Mouse (Mus musculus): Measurements from ENCODE around the gene Gtf2f2. TPM values are rescaled to one million over a fixed set of nuclear protein-coding genes. Genes with fewer than 3 reads are reported as not detected.
"Not testable (repeated sequence)": the region's sequence is repeated elsewhere in the genome, so short reads cannot be mapped to it uniquely, and the experiment has no call there.

Gtf2f2 gene
- total RNA-seq, 2 experiments from 2014 or later, result 12.3 to 13.6 TPM

DNA sequence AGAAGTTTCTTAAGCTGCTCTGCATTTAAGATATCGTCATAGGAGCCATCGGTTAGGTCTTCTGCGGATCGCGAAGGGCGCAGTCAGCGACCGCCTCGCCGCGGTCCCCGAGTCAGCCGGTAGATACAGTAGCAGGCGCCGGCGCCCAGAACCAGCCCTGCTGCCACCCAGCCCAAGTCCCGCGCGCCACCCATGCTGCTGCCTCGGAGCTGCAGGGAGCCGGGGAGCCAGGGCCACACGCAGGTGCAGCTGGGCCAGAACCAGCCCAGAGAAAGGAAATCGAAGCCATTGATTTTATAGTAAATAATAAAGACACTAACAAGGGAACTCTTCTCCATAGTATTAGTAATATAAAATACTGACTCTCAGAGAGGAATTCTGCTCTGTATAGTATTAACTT lies 79.4 kb downstream of the Gtf2f2 start:
- peak in 1 of 2 experiments; percentile 11 for DNase-seq
- intact Hi-C loops (cut with DNase I), result no loop called here

- intact Hi-C loops (cut with DNase I); DNase-seq: not testable (repeated sequence)
Observed at GRCm38 (mm10) chr14:75929713-75930112, 81.0 kb downstream of the Gtf2f2 start.

- intact Hi-C loops (cut with DNase I), result no loop called here
- DNase-seq, result no peak
Observed at GRCm38 (mm10) chr14:75923314-75924052, 87.2 kb downstream of the Gtf2f2 start.

DNA sequence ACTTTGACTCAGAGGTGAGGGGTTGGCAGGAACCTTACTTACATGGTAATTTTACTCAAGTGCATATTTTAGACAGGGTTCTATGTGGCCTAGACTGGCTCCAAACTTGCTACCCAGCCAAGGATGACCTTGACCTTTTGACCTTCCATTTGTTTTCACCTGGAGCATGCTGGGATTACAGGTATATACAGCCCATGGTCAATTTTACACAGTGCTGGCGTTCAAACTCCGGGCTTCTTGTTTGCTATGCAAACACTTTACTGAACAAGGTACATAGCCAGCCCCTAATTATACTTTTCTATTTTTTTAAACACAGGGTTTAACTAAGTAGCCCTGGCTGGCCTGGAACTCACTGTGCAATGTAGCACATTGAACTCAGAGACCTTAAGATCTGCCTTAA lies 98.0 kb downstream of the Gtf2f2 start:
- no peak for DNase-seq
- intact Hi-C loops (cut with DNase I), result no loop called here

GRCm38 (mm10) chr14:75911968-75912367 lies 98.7 kb downstream of the Gtf2f2 start:
- intact Hi-C loops (cut with DNase I), result no loop called here
- DNase-seq, result no peak

- no peak for DNase-seq
- intact Hi-C loops (cut with DNase I), result no loop called here
Observed at GRCm38 (mm10) chr14:75906931-75907330, 103.7 kb downstream of the Gtf2f2 start.

GRCm38 (mm10) chr14:75904972-75905371 lies 105.7 kb downstream of the Gtf2f2 start:
- no peak for DNase-seq
- intact Hi-C loops (cut with DNase I), result no loop called here

GRCm38 (mm10) chr14:75903131-75903530 lies 107.5 kb downstream of the Gtf2f2 start:
- no peak for DNase-seq
- intact Hi-C loops (cut with DNase I), result no loop called here

GRCm38 (mm10) chr14:75902013-75902412 lies 108.7 kb downstream of the Gtf2f2 start:
- intact Hi-C loops (cut with DNase I), result no loop called here
- no peak for DNase-seq

DNA sequence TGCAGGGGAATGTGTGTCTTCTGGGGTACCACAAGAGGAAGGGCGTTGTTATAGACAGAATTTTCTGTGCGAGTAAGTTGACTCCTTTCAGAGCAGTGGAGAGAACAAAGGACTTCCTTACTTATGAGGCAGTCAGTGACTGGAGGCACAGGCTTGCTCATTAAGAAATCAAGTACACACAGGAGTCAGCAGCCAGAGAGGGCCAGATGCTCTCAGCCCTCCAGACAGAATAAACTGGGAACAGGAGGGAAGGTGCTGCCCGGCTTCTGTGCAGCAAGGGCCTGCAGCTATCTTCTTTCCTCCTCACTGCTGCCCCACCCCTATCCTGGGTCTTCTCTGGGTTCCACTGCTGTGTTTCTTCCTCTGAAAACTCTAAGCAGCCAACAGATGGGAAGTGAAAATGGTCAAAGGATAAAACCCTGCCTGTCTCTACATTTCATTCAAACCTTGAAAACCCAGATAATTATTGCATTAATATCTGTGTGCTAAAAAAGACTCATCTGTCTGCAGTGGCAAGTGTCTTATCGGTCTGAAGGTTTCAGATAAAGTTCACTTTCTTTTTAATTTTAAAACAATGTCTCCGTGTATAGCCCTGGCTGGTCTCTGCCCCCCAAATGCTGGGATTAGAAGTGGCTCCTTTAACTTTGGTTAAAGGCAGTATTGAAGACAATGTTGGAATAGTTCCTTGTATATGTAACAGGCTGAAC lies 109.7 kb downstream of the Gtf2f2 start:
- DNase-seq, result no peak
- intact Hi-C loops (cut with DNase I), result no loop called here

DNA sequence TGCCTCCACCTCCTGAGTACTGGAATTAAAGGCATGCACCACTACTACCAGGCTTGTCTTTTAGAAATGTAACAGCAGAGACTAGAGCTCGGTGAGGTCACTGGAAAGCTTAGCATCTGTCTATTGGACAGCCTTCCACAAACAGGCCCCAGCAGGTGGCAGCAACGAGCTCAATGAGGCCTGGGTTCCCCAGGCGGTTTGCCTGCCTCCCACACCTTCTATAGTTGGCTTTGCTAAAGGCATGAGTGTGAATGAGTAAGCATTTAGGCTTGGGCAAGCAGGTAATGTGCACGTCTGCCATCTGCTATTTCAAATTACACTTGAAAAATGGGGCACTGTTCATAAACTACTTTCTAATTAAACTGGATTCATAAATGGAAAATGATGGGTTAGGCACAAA lies 111.1 kb downstream of the Gtf2f2 start:
- DNase-seq, result peak; percentile 84 to 91
- intact Hi-C loops (cut with DNase I), result loop anchor here (1.0 kb wide), 1 partner anchor 178 kb away; no protein-coding TSS in a partner anchor

- no peak for DNase-seq
- intact Hi-C loops (cut with DNase I), result no loop called here
Observed at GRCm38 (mm10) chr14:75892118-75892517, 118.5 kb downstream of the Gtf2f2 start.

DNA sequence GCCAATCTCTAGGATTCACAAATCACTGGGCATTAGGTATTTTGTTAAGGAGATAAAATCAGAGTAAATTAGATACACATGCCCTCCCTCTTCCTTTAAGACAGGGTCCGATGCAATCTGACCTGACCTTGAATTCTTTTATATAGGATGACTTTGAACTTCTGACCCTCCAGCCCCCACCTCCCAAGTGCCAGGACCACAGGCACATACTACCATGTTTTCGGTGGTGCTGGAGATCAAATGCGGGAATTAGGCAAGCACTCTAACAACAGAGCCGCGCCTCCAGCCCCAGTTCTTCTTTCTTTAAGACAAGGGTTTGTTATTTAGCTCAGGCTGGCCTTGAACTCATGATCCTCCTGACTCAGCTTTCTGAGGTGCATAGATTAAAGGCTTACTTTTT lies 126.8 kb downstream of the Gtf2f2 start:
- DNase-seq, result no peak
- intact Hi-C loops (cut with DNase I), result no loop called here

DNA sequence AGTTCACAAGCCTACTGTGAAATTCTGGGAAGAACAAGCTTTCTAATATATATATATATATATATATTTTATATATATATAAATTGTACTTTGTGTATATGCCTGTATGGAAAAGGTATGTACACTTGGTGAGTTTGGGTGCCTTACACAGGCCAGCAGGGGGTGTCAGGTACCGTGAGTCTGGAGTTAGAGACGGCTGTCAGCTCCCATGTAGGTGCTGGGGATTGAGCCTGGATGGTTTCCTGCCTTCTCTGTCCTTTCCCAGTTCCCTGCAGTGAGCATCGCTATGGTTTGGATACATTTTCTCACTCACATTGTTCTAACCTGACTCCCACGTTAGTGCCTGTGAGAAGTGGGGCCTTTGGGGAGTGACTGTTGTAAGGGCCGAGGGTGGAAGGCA lies 127.3 kb downstream of the Gtf2f2 start:
- no peak for DNase-seq
- intact Hi-C loops (cut with DNase I), result no loop called here

DNA sequence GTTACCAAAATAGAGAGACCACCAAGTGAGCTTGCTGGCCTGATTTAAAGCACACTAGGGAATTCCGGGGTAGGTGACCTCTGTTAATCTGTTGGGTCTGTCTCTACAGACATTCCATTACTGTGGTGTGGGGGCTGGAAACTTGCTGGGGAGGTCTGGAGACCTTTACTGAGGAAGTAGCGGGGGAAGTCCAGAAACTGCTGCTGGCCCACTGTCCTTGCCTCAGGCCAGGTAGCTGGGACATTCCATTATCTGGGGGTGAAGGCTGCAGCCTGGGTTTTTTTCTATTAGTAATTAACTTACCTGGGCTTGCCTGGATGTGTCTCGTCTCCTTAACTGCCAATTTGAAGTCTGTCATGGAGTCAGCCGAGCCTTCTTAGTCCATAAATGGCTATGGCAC lies 128.8 kb downstream of the Gtf2f2 start:
- intact Hi-C loops (cut with DNase I), result no loop called here
- no peak for DNase-seq

- intact Hi-C loops (cut with DNase I), result loop anchor here (5.0 kb wide), 1 partner anchor 593 kb away; no protein-coding TSS in a partner anchor
- no peak for DNase-seq
Observed at GRCm38 (mm10) chr14:75878980-75879379, 131.7 kb downstream of the Gtf2f2 start.

GRCm38 (mm10) chr14:75877297-75877696 lies 133.4 kb downstream of the Gtf2f2 start:
- intact Hi-C loops (cut with DNase I), result loop anchor here (5.0 kb wide), 1 partner anchor 595 kb away; no protein-coding TSS in a partner anchor
- DNase-seq, result no peak

DNA sequence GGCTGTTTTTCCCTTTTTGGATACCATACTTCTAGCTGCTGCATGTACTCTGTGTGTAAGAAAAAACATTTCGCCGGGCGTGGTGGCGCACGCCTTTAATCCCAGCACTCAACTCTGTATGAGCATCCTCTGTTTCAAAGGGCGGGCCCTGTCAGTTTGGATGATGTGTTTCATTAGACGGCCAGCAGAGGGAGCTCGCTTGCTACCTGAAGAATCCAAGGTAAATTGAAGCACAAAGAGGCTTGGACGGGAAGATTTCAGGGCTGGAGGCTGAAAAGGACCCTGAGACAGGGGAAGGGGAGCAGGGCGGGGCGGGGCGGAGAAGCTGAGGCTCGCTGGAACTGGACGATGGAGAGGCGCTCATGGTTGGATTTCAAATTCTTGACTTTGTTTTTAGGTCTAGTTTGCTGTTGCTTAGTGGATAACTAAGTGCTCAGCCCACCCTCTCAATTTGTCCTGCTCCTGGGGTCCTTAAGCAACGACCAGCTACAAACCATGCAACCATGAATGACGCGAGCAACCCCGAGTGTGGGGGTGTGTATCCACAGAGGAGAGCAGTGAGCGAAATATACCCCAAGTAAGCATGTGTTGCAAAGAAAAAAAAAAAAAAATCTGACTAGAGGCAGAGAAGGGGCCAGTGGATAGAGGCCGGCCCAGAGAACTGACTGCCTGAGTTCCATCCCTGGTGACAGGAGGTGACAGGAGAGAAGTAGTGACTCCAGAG lies 134.2 kb downstream of the Gtf2f2 start:
- intact Hi-C loops (cut with DNase I), result loop anchor here (1.0 to 5.0 kb wide), 2 partner anchors 201 to 596 kb away; no protein-coding TSS in a partner anchor

DNA sequence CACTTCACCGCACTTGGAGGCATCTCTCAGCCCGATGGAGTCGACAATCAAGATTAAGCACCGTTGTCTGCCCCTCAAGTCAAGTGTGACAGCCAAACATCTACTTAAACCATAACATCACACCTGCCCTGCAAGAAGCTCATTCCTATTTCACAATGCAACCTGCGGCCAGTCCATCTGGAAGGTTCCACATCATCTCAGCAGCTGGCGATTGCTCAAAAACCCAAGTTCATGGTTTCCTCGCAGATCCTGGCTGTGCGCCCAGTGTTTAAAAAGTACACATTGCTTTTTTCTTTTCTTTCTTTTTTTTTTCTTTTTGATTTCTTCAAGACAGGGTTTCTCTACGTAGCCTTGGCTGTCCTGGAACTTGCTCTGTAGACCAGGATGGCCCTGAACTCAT lies 137.1 kb downstream of the Gtf2f2 start:
- intact Hi-C loops (cut with DNase I), result no loop called here
- peak in 1 of 2 experiments; percentile 22 for DNase-seq

More for the DNA sequence above, 134.2 kb downstream of the Gtf2f2 start:
- DNase-seq, result peak; percentile 76 to 84

DNA sequence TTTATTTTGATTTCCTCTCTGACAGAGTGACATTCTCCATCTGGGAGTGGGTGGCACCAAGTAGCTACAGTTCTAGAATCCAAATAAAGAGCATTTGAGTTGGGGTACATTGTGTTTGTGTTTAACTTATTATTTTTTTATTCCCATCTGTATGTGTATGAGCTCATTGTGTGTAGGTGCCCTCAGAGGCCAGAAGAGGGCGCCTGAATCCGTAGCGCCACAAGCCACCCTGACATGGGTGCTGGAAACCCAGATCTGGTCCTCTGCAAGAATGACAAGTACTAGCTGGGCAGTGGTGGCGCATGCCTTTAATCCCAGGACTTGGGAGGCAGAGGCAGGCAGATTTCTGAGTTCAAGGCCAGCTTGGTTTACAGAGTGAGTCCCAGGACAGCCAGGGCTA lies 138.9 kb downstream of the Gtf2f2 start:
- no peak for DNase-seq
- intact Hi-C loops (cut with DNase I), result no loop called here

DNA sequence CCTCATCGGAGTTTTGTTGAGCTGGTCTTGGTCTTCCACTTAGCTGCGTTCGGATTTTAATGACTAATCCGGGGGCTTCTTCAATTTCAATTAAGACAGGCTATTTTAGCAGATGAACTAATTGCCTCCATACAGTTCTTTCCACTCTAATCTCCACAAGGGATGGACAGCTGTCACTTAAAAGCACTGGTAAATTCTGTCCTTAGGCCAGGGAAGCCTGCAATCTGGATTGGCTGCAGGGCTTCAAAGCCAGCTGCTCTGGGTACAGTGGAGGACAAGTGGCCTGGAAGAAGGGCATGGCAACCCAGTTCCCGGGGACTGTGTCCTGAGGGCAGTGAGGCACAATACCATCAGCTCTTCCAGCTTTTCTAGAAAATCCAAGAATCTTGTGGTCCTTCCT lies 139.6 kb downstream of the Gtf2f2 start:
- no peak for DNase-seq
- intact Hi-C loops (cut with DNase I), result no loop called here
